Mouse (Mus musculus) heart, adult 8-10 months (tissue): Measurements from ENCODE around the gene Lpgat1. TPM values are rescaled to one million over a fixed set of nuclear protein-coding genes. Genes with fewer than 3 reads are reported as not detected.

ENCODE experiments used
- DNase-seq: peaks from one replicate; pipeline ENCODE4 v3.0.0; 2022; ENCODE audit warnings: low spot score
- total RNA-seq, 4 experiments: library from RNA; stranded (reverse); gene quantifications; 2 replicates each; pipeline ENCODE4 v1.2.4; 2022

Gene Lpgat1
- total RNA-seq: 100 to 1,000 TPM; 105 to 121 (median 111) TPM

DNA sequence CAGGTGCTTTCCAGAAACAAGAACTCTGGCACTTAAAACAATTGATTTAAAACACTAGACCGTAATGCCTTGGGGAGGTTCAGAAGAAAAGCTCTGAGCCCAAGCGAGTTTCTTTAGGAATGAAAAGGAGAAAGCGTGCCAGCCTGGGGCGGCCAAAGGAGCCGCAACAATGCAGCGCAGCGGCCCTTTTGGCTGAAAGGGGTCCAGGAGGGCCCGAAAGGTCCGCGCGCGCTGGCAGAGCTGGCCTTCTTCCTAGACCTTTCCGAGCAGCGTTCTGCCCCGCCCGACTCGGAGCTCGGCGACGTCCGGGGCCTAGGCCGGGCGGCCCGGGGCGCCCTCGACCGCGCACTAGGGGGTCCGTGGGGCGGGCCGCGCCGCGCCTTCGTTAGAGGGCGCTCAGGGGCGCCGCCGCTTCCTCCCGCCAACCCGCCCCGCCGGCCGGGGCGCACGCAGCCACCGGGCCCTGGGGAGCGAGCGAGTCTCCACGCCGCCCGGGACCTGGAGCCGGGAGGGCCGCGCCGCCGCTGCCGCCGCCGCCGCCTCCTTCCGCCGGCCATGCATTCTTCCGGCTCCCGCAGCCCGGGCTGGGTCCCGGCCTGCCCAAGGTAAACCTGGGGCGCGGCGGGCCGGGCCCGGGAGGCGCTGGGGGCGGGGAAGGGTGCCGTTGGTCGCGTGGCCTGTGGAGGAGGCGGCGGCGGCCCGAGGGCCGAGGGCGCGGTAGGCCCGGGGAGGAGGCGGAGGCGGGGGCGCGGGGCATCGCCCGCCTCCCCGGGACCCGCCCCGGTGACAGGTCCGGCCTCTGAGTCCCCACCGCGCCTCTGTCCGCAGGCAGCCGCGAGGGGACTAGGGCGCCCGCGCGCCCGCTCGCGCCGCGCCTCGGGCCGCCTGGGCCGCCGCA lies at the start of gene Lpgat1:
Gene Lpgat1, plus strand, starts transcription at position 234 of the 898 bp plus-strand sequence.
- peak; percentile 68 for DNase-seq

DNA sequence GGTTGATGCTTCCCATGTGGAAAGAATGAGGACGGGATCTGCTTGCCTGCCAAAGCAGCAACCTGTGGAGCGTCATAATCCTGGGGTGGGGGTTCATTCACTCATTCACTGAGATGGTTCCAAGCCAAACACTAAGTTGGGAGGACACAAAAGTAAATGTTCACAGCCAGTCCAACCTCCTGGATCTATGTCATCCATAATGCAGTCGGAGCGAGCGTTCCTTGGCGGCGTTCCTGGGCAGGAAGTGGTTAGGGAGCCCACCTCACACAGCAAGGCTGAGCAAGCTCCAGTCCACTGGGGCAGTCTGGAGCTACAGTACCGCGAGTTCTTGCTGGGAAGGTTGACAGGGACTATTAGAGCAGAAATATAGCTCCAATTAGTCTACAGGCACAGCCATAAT lies 49.6 kb upstream of the Lpgat1 start:
- no peak for DNase-seq

DNA sequence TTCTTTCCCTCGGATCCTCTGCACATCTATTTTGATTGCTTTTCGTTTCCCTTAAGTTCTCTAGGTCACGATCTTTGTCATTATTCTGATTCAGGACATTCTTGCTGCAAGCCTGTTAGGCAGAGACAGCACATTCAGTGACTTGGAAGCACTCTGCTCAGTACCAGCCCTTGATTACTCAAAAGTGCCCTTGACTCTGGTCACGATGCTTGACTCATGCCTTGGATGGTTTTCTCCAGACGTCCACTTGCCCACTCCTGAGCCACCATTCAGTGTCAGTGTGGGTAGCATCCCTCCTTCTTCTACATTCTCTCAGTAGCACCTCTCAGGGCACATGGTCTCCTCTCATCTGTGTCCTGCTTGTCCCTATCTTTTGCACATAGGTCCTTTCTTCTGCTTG lies 43.6 kb upstream of the Lpgat1 start:
- no peak for DNase-seq

DNA sequence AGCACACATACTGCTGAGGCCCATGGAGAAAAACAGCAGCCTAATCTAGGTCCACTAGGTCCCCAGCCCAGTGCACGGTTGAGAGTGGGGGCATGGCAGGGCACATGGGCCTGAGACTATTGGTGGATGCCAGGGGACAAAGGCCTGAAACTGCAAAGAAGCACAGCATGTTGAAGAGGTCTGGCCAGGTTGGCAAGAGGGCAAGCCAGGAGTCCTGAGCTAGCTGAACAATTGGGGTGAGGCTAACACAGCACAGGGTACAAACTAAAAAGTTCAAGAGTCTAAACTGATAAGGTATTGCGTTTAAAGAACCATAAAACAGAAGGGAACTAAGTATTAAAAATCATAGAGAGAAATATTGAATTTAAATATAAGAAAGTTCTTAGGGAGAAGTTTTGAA lies 36.0 kb upstream of the Lpgat1 start:
- DNase-seq: no peak

DNA sequence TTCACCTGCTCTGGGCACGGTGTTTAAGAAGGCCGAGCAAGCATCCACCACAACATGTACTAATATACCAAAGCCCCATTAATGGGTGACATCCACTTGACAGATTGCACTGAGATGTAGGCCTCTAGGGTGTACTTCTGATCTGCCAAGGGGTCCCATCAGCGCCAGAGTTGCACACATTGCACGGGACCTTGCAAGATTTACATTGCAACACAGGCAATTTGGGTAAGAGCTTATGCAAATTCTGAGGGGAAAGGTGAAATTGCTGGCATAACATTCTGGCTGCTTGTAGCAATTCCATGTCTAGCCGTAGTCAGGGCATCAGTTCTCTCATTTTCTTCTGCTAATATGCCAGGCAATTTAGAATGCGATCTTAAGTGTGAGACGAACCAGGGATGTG lies 30.1 kb upstream of the Lpgat1 start:
- no peak for DNase-seq

DNA sequence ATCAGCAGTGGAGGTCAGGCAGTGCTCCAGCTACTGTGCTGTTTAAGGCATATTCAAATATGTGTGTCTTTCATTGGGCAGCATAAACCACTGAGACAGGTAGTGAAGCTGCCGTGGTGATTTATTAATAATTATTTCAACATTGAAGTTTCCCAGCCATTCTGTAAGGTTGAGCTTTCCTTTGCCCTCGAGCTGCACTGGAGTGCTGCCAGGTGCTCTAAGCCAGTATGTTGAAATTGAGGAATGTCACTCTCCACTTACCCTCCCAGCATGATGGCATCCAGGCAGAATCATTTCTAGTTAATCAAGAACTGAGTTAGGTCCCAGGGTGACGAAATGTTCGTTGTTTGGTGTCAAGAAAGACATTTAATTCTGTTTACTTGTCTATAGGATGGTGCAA lies 24.4 kb upstream of the Lpgat1 start:
- DNase-seq: no peak

DNA sequence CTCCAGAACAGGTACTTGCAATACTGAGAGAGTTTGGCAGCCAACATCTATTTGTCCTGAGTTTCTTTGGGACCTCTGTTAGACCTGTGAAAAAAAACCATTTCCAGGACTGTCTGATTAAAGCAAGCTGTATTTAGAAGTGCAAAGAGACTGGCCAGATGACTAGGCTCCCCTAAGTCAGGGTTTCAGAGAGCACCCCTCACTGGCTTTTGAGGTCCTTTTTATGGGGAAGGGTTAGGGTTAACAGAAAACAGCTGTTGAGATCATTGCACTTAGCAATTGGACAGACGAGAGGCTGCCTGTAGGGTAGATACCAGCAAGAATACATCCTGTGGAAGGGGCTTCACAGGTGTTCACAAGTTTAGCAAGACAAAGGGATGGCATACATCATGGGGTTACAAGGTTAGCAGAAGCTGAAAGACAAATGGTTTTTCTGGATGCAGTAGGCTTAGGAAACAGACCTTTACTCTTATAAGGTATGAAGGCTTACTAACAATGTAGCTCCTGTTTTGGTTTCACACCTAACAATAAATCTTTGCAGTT lies 19.3 kb upstream of the Lpgat1 start:
- no peak for DNase-seq

DNA sequence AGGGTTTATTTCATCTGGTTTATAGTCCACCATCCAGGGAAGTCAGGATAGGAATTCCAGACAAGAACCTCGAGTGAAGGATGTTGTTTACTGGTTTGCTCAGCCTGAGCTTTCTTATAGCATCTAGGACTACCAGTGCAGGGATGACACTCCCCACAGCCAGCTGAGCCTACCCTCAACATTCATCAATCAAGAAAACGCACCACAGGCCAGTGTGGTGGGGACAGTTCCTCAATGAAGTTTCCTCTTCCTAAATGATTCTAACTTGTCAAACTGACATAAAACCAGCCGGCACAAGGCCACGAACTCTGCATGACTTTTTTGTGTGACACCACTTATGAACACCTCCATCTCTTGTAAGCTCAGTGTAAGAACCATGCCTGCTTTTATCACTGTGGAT lies 13.1 kb upstream of the Lpgat1 start:
- DNase-seq: no peak

DNA sequence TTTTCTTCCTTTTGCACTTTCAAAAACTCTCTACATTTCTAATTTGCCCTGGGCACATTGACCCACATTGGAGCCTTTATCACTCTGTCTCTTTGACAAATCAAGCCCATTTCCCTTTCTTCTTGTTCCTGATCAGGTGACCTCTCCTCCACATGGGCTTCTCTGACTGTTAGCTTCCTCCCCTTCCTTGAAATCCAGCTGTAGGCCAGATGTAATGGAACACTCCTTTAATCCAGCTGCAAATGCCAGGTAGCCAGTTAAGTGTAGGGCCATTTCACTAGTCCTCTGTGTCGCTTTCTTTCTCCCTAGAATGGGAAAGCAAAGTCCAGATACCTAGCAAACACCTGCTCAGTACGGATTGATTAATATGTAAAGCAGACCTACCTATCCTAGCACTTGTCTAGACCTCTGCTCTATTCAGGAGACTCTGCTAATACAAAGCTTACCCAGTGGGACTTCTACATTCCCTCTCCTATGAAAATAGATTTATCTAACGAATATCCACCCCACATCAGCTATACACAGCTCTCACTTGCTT lies 11.0 kb upstream of the Lpgat1 start:
- no peak for DNase-seq

DNA sequence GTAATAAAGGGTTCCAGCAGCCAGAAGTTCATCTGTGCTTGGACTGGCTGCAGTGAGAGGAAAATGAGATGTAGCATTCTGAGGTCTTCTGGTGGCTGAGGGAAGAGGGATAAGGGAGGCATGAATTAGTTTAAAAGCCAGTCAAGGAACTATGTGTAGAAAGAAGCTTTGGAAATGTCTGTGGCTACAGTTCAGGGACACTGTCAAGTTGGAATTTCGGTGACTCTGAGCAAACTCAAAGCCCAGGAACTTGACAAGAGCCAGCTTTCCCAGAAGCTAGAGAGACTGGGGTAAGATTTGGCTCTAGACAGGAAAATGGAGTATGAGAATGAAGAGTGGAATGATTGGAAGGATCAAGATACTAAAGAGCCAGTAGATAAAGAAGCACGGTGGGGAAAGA lies 7.8 kb upstream of the Lpgat1 start:
- no peak for DNase-seq

DNA sequence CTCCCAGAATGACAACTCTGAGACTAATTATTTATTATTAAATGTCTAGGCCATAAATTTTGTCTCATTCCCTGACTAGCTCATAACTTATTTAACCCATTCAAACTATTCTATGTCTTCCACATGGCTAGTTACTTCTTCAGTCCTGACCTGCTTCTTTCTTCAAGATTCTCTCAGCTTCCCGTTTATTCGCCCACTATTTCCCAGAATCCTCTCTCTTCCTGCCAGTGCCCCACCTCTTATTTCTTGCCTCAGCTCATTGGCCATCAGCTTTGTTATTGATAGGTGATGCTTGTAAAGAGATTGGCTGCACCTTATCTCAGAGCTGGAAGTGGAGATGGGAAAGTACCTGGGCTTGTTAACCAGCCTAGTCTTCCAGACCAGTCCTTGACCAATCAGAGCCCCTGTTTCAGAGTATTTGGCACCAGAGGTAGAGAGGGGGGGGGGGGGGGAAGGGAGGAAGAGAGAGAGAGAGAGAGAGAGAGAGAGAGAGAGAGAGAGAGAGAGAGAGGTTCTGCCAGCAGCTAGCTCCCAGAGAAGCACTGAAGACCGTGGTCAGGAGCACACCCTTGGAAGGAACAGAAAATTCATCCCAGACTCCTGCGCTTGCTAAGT lies 5.3 kb upstream of the Lpgat1 start:
- DNase-seq: no peak

DNA sequence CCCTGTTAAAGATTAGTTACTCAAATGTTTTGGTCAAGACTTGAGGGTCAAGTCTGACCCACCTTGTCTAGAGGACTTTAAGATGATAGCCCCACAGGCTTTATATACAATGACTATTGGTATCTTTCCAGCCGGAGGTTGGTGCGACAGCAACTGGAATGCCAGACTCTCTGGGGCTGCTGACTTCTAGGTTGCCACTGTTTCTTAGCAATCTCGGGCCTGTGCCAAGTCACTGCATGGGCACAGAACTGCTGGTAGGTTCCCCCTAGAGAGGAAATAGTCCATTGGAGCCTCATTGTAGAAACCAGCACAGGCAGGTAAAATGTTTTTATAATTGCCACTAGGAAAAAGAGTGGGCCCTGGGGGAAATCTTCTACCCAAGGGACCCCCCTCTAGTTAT lies 3.8 kb upstream of the Lpgat1 start:
- DNase-seq: no peak

DNA sequence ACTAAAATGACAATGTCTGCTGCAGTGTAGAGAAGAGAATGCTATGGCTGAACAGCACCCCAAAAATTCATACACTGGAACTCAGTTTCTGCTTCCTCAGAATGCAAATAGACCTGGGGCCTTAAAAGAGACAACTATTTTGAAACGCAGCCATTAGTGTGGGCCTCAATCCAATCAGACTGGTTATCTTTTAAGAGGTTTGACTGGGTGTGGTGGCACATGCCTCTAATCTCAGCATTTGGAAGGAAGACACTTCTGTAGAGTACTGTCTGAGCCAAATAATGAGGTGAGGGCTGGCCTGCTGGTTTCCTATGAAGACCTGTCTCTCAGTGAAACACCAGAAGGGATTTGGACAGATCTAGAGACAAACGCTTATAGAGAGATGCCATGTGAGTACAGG lies 2.5 kb upstream of the Lpgat1 start:
- DNase-seq: no peak

DNA sequence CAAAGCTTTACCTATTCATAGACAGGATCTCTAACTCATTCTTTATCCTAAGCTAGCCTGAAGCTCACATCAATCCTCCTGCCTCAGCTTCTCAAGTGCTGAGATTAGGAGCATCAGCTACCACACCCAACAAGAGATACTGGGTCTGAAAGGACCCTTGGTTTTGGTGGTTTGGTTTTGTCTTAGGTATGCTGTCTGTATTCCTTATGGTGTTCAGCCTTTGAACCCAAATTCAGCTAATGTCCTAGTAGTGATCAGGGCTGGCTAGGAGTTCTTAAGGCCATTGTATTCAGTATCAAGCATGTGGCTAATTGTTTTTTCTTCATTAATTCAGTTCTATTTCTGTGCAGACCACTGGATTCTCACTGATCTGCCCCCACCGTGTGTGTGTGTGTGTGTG lies 493 bp upstream of the Lpgat1 start:
- no peak for DNase-seq

DNA sequence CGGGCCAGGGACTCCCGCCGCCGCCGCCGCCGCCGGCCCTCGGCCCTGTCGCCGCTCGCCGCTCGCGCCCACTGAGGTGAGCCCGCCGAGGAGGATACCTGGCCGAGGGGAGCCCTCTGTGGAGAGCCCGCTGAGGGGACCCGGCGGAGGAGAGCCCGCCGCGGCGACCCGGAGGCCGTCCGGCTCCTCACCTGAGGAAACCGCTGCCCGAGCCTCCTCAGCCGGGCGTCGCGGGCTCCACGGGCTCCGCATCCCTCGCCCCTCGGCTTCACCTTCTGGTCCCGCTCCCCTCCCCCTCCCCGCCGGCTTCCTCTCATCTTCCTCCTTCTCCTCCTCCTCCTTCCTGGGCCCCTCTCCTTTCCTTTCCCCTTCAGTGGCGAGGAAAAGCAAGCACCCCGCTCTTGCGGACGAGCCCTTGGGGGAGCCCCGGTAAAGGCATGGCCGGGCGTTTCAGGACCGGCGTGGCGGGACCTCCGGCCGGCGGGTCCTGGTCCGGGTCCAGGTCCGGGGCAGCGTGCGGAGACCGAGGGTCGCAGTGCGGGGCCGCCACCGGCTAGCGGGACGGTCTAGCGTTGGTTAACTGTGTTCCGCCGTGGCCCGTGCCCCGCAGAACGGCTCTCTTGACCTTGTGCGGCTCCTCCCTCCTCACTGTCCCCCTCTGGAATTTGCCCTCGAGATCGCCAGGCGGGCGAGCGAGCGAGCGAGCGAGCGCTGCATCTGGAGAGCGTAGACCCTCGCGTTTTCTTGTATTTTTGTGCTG lies 1.1 kb downstream of the Lpgat1 start:
- no peak for DNase-seq

DNA sequence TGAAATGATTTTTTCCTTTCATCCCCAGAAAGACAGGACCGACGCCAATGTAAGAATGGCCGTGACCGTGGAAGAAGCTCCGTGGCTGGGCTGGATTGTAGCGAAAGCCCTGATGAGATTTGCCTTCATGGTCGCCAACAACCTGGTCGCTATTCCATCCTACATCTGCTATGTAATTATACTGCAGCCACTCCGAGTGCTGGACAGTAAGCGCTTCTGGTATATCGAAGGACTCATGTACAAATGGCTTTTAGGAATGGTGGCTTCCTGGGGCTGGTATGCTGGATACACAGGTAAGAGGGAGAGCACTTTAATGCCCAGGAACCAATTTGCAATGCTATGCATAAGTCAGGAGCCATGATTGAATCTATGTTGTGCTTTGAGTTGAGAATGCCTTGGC lies 1.7 kb downstream of the Lpgat1 start:
- no peak for DNase-seq

DNA sequence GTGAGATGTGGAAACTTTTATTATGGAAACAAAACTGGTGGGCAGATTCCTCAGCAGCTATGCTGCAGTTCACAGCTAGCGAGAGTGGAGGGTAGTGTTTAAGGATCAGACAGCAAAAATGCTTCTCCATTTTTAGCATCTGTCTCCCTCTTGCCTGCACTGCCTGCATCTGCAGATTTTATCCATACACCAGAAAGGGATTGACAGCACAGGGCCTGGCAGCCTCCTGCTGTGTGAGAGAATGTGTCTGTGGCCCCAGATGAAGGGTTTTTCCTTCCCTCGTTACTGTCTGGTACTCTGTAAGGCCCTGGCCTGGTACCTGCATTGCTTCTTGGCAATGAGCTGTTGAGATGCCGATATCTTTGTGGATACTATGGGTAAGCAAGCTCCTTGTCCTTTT lies 2.8 kb downstream of the Lpgat1 start:
- no peak for DNase-seq

DNA sequence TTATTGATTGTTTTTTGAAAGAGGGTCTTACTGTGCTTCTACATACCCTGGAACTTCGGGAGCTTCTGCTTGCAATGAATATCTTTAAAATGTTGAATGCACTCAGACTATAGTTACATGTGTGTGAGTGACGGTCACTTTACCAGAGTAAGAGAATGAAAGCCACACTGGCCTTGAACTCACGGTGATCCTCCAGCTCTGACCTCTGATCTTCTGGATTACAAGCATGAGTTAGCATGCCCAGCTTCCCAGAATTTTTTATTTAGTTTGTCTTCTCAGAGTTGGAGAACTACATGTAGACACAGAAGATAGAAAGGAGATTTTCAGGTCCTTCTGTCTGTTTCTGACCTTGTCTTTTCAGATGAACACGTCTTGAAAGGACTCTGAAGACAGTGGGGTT lies 5.1 kb downstream of the Lpgat1 start:
- no peak for DNase-seq

DNA sequence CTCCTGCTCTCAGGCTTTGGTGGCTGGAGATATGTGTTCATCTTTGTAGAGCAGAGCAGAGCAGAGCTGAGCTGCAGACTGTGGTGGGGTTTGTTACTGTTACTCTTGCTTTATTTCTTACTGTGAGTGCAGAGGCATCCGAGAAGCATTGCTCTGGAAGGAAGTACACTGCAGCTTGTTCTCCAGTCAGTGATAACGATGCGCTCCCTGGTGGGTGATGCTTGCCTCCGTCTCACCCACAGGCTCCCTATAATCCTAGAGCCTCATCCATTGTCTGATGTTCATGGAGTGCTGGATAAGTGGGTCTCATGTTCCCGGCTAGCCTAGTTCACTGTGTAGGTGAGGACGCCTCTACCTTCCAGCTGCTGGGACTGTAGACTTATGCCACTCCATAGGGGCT lies 6.0 kb downstream of the Lpgat1 start:
- no peak for DNase-seq

DNA sequence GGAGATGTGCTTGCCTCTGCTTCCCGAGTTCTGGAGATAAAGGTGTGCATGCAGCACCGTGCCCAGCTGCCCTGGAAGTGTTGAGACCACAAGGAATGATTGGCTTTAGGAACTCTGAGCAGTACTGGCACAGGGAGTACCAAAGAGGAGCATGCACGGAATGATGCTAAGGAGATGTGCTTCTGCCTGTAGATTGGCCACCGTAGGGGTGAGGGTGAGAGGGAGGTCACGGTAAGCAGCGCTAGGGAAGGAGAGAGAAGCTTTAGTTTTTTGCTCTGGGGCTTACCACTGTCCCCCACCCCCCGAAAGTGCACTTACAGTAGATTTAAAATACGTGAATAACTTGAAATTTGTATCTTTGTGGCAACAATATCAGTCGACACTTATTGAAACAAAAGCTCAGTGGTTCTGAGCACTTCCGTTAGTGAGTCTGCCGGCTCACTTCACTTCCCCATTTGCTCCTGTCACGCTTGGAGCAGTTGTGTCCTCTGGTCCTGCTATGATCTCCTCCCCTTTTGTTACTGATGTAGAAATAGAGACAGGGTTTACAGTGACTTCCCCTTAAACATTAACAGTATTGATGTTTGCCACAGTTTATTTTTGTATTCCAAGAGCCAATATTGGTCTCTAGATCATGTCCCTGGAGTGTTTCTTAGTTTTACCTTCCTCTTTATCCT lies 6.9 kb downstream of the Lpgat1 start:
- no peak for DNase-seq

DNA sequence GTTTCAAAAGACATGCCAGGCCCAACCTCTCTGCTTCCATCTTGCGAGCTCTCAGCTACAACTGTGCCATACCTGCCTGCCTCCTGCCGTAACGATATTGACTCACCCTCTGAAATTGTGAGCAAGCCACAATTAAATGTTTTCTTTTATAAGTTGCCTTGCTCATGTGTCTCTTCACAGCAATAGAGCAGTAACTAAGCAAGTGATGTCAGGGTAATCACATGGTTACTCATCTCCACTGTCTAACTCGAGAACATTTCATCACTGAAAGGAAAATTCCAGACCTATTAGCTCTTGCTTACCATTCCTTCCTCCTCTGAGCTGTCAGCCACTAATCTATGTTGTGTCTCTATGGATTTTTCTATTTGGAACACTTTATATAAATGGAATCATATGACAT lies 15.0 kb downstream of the Lpgat1 start:
- no peak for DNase-seq

DNA sequence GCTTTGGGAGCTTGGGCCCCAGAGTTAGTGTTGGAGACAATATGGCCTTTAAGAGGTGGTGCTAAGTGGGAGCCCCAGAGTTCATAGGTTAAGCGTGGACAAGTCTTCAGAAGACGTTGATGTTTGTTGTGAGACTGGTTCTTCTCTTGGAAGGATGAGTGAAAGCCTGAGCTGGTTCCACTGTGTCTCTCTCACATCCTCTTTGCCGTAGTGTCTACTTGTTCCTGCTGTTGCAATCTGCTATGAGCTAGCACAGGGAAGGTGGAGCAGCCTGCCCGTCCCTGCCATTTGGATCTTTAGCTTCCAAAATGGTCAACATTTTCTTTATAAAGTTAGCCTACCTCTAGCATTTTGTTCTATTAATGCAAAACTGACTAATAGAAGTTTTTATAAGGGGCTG lies 16.2 kb downstream of the Lpgat1 start:
- no peak for DNase-seq
